Mouse (Mus musculus): ENCODE data around the gene Ints2. TPM values are rescaled to one million over a fixed set of nuclear protein-coding genes. Genes with fewer than 3 reads are reported as not detected.

The Ints2 gene
- polyA plus RNA-seq, 1 experiment from 2014 or later: 6.3 TPM

GRCm38 (mm10) chr11:86209123-86209522 lies 48.3 kb downstream of the Ints2 start:
- DNase-seq (ENCODE audit: low spot score) (no peak), ATAC-seq (ENCODE audit: low FRiP score, low TSS enrichment) (no peak)
- Histone ChIP-seq H3K36me3 (ENCODE audit: control insufficient read depth, insufficient read depth, low read length) (peaks cover 14% of the 10 kb centered on the region), H3K9ac (ENCODE audit: low read length) (no peak overlapping the region), H3K4me2 (replicated peaks; ENCODE audit: low read depth) (no peak overlapping the region), H3K27me3 (ENCODE audit: control insufficient read depth, insufficient read depth, low read length) (no peaks in the 10 kb centered on the region), H3K4me1 (replicated peaks; ENCODE audit: control insufficient read depth, insufficient read depth) (no peaks in the 10 kb centered on the region), H3K27ac (replicated peaks) (no peak overlapping the region), H3K9me3 (ENCODE audit: control insufficient read depth, low read length) (no peaks in the 10 kb centered on the region), H3K4me3 (ENCODE audit: low read depth, low read length) (no peak overlapping the region)
- TF ChIP-seq CTCF (IDR thresholded peaks at IDR 0.05; ENCODE audit: low read depth): no peak
- no peak for TF ChIP-seq EP300 (optimal IDR thresholded peaks at IDR 0.05)
- WGBS: 89% methylated on average over 2 of the region's 2 CpGs

DNA sequence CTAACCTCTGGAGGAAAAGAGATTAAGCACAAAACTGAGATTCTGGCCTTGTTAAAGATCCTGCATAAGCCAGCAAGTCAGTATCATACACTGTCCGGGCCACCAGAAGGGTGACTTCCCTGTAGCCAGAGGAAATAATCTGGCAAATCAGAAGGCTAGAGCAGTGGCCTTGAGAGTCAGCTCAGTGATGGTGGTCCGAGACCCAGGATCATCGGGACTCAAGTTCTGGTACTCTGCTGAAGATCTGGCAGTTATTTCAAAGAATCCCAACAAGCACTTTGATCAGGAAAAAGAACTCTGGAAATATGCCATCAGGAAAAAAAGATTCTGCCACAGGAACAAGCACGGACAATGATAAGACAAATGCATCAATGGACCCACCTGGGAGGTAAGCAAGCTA lies 51.5 kb downstream of the Ints2 start:
- TF ChIP-seq CTCF (IDR thresholded peaks at IDR 0.05; ENCODE audit: low read depth) (no peak), EP300 (optimal IDR thresholded peaks at IDR 0.05) (no peak)
- Histone ChIP-seq H3K27ac (replicated peaks) (no peak overlapping the region), H3K27me3 (ENCODE audit: control insufficient read depth, insufficient read depth, low read length) (no peaks in the 10 kb centered on the region), H3K9me3 (ENCODE audit: control insufficient read depth, low read length) (no peaks in the 10 kb centered on the region), H3K9ac (ENCODE audit: low read length) (no peak overlapping the region), H3K4me3 (ENCODE audit: low read depth, low read length) (no peak overlapping the region), H3K36me3 (ENCODE audit: control insufficient read depth, insufficient read depth, low read length) (peaks cover 14% of the 10 kb centered on the region), H3K4me2 (replicated peaks; ENCODE audit: low read depth) (no peak overlapping the region), H3K4me1 (replicated peaks; ENCODE audit: control insufficient read depth, insufficient read depth) (no peaks in the 10 kb centered on the region)
- 93% methylated on average over 4 of the region's 4 CpGs for WGBS
- DNase-seq (ENCODE audit: low spot score): no peak
- ATAC-seq (ENCODE audit: low FRiP score, low TSS enrichment): no peak

DNA sequence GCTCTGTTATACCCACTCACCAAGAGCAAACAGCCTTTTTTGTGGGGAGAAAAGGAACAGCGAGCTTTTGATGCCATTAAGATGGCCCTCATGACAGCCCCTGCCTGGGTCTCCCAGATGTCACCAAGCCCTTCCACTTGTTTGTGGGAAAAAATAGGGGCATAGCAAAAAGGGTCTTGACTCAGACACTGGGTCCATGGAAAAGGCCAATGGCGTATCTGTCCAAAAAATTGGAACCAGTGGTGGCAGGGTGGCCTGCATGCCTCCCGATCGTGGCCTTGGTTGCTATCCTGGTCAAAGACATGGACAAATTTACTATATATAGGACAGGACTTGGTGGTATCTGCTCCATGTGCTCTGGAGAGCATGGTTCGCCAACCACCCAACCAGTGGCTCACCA lies 52.3 kb downstream of the Ints2 start:
- WGBS: 97% methylated on average over 5 of the region's 5 CpGs
- Histone ChIP-seq H3K36me3 (ENCODE audit: control insufficient read depth, insufficient read depth, low read length) (peaks cover 14% of the 10 kb centered on the region), H3K9me3 (ENCODE audit: control insufficient read depth, low read length) (no peaks in the 10 kb centered on the region), H3K9ac (ENCODE audit: low read length) (no peak overlapping the region), H3K4me2 (replicated peaks; ENCODE audit: low read depth) (no peak overlapping the region), H3K27me3 (ENCODE audit: control insufficient read depth, insufficient read depth, low read length) (no peaks in the 10 kb centered on the region), H3K4me3 (ENCODE audit: low read depth, low read length) (no peak overlapping the region), H3K27ac (replicated peaks) (no peak overlapping the region), H3K4me1 (replicated peaks; ENCODE audit: control insufficient read depth, insufficient read depth) (no peaks in the 10 kb centered on the region)
- DNase-seq (ENCODE audit: low spot score) (no peak), ATAC-seq (ENCODE audit: low FRiP score, low TSS enrichment) (no peak)
- no peak for TF ChIP-seq CTCF (IDR thresholded peaks at IDR 0.05; ENCODE audit: low read depth)
- no peak for TF ChIP-seq EP300 (optimal IDR thresholded peaks at IDR 0.05)

DNA sequence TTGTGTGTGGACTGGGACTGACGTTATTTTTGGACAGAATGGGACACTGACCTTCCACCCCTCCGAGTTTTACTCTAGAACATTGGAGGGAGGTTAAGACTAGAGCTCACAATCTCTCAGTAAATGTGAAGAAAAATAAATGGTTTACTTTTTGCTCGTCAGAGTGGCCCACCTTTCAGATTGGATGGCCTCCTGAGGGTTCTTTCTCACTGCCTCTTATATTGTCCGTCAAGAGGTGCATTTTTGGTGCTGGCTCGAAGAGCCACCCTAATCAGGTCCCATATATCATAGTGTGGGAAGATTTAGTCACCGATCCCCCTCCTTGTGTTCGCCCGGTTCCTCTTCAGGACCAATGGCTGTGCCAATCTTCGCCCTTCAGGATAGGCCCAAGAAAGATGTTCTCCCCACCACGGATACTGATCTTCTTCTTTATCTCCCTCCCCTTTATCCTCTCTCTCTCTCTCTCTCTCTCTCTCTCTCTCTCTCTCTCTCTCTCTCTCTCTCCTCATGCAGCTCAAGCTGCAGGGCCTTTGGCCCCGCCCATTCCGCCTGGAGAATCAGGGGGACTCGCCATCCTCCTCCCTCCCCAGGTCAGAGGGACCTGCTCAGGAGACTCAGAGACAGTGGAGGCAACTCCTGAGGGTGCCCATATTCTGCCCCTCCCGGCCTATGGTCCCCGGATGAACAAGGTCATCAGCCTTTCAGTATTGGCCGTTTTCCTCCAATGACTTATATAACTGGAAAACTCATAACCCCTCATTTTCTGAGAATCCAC lies 55.3 kb downstream of the Ints2 start:
- Histone ChIP-seq H3K4me3 (ENCODE audit: low read depth, low read length) (peak overlapping the region; percentile 82), H3K27me3 (ENCODE audit: control insufficient read depth, insufficient read depth, low read length) (no peaks in the 10 kb centered on the region), H3K9me3 (ENCODE audit: control insufficient read depth, low read length) (no peaks in the 10 kb centered on the region), H3K27ac (replicated peaks) (peak overlapping the region; percentile 88), H3K9ac (ENCODE audit: low read length) (peak overlapping the region; percentile 85), H3K36me3 (ENCODE audit: control insufficient read depth, insufficient read depth, low read length) (peaks cover 14% of the 10 kb centered on the region), H3K4me1 (replicated peaks; ENCODE audit: control insufficient read depth, insufficient read depth) (no peaks in the 10 kb centered on the region), H3K4me2 (replicated peaks; ENCODE audit: low read depth) (peak overlapping the region; percentile 66)
- ATAC-seq (ENCODE audit: low FRiP score, low TSS enrichment) (no peak), DNase-seq (ENCODE audit: low spot score) (no peak)
- 32% methylated on average over 16 of the region's 16 CpGs for WGBS
- TF ChIP-seq EP300 (optimal IDR thresholded peaks at IDR 0.05) (no peak), CTCF (IDR thresholded peaks at IDR 0.05; ENCODE audit: low read depth) (no peak)

DNA sequence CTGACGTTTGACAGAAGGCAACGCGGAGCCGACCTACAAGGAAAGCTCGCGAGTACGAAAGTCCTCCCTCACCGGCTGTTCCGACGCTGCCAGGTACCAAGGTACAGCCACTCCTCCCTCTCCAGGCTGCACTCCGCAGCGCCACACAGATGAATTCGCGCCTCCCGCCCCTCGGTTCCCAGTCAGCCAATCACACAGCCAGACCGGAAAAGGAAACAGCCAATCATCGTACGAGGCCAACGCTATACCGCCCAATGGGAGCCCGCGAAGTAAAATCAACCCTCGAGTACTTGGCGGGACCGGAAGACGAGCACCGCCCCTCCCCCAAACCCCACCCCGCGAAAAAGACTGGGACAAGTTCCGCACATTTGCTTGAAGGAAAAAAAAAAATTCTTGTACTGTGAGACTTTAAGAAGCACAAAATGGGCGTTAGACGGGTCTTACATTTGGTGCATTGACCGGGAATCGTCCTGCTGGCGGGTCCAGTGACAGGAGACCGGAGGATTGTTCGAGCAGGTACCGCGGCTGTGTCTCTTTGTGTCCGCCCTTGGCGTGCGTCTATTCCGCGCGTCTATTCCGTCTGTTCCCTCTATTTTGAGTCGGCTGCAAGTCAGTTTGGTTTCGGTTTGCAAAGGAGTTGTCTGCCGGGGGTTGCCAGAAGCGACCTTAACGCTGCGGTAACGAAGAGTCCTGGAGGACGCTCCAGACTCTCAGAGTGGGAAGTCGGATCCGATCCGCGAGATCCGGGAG lies 56.2 kb downstream of the Ints2 start, which contains the start of gene Brip1:
Gene Brip1 (minus strand): TSS at position 157 of the 750 bp plus-strand sequence.
- ATAC-seq (ENCODE audit: low FRiP score, low TSS enrichment): peak; percentile 99
- H3K9me3 ChIP-seq (ENCODE audit: control insufficient read depth, low read length): no peaks in the 10 kb centered on the region
- peaks cover 10% of the 10 kb centered on the region for H3K36me3 ChIP-seq (ENCODE audit: control insufficient read depth, insufficient read depth, low read length)
- no peaks in the 10 kb centered on the region for H3K27me3 ChIP-seq (ENCODE audit: control insufficient read depth, insufficient read depth, low read length)
- peak; percentile 98 for DNase-seq (ENCODE audit: low spot score)
- peak within 1 kb of the TSS; percentile 72 for H3K4me2 ChIP-seq (replicated peaks; ENCODE audit: low read depth)
- H3K9ac ChIP-seq (ENCODE audit: low read length): peak within 1 kb of the TSS; percentile 85
- no peaks in the 10 kb centered on the region for H3K4me1 ChIP-seq (replicated peaks; ENCODE audit: control insufficient read depth, insufficient read depth)
- TF ChIP-seq CTCF (IDR thresholded peaks at IDR 0.05; ENCODE audit: low read depth) (peak; percentile 55), EP300 (optimal IDR thresholded peaks at IDR 0.05) (peak; percentile 61)
- peak within 1 kb of the TSS; percentile 82 for H3K4me3 ChIP-seq (ENCODE audit: low read depth, low read length)
- H3K27ac ChIP-seq (replicated peaks): peak within 1 kb of the TSS; percentile 88
- under 1% methylated on average over 60 of the region's 60 CpGs for WGBS

Data from stomach, postnatal 0 days (tissue).